Mouse (Mus musculus) brain, adult 2 months (tissue): ENCODE results near the gene Tor1aip1.

Experiments used
- DNase-seq: peaks from one replicate; pipeline ENCODE4 v3.0.0; 2011; ENCODE audit warnings: low read depth, low spot score

The Tor1aip1 gene

DNA sequence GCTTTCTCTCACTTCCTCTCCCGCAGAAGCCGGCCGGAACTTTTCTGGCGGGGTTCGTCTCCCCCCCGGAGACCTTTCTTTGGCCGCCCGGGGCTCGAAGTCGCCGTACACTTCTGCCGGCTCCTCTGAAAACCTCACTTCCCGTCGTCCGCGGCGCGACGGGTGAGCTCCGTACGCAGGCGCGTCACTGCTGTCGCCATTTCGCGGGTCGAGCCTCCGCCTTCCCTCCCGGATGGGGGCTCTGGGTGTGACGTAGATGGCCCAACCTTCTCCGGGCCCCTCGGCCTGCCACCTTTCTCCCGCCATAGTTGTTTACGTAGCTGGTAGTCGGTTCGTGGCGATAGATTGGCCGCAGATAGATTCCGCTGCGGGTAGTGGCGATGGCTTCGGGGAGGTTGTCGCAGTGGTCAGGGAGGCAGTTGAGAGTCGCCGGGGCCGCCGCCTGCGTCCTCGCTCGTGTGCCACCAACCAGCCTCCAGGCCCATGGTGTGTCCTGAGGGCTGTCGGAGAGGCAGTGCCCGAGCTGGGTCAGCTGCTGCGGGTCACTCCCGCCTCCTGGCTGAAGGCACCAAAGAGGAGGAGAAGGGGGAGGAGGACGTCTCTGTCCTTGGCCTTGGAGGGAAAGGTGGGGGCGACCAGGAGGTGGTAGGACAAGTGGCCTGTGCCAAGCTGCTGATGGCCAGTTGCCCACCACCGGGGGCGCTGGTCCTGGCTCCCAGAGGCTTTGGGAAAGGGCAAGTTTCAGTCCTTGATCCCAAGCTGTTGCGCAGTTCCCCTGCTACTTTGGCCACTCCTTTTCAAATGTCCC, at the start of gene Tor1aip1:
Gene Tor1aip1, minus strand, starts transcription at position 551 of the 808 bp plus-strand sequence.
- DNase-seq = peak; percentile 100

DNA sequence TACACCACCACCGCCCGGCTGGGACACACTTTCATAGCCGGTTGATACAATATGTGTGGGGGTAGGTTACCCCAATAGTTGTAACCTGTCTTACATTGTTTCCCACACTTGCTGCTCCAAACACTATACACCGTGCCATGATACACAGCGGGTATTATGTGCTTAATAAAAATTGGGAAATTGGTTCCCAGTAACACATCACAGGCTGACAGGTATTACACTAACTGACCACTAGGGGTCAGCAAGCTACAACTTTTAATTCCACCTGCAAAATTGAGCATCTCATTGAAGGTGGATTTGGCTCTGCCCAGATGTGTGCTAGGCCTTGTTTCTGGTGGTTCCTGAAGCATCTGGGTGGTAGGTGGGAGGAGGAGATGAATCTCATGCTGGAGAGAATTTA, 49.5 kb upstream of the Tor1aip1 start:
- peak; percentile 65 for DNase-seq

DNA sequence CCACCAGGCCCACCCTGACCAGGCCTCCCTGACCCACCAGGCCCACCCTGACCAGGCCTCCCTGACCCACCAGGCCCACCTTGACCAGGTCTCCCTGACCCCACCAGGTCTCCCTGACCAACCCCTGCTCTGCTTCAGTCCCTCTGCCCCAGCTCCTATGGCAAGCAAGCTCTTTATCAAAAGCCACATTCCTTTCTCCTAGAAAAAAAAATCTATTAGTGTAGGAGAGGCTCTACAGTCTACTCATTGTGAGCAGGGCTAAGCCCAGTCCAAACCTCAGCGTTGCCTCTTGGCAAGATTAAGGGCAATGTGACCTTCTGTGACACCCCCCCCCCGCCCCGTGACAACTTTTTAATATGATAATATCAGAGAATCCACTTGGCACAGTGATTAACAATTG, 48.3 kb upstream of the Tor1aip1 start:
- DNase-seq = no peak

DNA sequence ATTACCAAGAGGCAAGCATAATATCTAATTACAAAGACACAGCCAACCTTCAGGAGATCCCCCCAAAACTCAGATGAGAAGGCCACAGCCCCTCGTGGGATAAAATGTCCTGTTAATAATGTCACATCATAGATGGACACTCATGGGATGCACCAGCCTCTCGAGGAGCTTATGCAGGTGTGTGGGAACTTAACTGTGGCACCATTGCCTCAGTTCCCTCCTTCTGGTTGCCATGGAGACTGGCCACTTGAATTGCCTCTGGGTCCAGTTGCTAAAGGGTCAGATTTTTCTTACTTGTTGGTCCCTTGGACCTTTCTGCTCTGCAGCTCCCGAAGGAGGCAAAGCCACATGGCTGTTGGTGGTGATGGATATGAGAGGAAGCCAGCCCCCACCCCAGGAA, 41.4 kb upstream of the Tor1aip1 start:
- DNase-seq = no peak

DNA sequence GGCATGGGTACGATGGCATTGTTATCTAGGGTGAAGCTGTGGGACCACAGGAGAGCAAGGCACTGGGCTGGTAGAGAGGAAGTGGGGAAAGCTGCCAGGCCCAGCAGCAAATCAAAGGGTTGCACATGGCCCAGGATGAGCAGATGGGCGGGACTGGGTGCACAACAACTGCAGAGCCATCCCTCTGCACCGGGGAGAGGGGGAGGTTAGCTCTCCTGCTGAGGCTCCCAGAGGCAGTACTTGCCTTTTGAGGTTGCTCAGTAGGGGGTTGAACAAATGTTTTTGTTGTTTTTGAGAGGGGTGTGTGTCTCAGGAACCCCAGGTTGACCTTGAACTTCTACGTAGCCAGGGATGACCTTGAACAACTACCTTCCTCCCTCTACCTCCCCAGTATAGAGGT, 40.2 kb upstream of the Tor1aip1 start:
- no peak for DNase-seq

DNA sequence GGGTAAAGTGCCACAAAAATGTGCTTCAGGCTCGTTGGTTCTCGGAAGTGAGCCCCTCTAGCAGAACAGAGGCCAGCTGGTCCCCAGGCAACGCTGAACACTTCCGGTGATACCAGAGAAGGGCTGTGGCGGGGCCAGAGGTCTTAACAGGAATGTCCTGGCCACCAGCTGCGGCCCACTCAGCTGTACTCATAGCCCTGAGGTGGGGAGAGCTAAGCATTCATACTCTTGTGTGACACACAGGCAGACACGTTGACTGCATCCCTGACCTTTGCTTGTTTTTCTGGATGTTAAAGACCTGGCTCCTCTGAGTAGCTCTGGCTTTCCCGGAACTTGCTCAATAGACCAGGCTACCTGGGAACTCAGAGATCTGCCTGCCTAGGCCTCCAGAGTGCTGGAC, 38.3 kb upstream of the Tor1aip1 start:
- DNase-seq = no peak

DNA sequence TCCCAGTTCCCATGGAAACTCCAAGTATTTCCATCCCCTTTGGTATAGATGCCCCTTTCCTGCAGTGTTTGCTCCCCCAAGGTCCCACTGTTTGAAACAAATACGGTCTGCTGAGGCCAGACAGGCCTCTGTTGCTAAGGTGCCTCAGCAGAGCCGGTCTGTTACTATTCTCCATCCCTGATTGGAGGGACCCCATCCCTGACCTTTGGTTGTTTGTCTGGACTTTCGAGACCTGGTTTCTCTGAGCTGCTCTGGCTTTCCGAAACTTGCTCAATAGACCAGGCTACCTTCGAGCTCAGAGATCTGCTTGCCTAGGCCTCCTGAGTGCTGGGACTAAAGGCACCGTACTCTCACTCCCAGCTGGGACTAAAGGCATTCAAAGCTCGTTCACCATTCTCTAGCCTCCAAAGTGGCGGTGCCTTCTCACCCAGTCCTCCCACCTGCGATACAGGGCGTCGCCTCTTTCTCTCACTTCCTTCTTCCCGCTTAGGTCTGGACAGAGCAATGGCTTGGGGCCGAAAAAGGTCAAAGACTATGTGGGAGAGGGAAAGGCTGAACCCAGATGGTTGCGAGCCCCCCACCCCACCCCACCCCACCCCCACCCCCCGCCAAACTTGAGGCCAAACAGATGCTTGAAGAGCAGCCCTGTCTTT, 37.0 kb upstream of the Tor1aip1 start:
- no peak for DNase-seq

DNA sequence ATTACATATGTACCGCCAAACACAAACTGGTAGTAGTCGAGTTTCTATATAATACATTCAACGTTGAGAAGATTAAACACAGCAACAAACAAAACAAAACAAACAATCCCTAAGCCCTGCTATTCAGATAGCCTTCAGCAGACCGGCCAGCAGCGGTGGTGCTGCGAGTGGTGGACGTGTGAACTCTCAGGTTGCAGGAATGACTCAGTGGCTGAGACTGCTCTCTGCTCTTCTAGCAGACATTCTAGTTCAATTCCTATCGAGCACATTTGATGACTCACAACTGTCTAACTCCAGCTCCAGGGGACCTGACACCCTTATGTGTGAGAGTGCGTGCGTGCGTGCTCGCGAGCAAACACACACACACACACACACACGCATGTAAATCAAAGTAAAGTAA, 33.8 kb upstream of the Tor1aip1 start:
- DNase-seq = peak; percentile 37

DNA sequence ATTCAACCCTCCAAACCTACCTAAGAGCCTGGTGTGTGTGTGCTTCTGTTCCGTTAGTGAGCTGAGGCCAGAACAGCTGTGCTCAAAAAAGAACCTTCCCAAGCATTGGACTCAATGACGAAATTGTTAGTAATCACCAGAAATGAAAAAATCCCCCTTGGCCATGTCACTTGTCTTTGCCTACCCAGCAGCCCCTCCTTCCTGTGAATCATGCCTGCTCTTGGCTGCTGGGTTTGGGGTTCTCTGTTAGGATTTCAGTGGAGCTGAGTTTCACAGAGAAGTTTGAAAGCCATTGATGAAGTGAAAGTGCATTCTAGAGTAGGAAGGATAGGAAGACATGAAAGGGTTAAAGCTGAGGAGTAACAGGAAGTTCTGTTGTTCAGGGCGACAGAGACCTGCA, 29.9 kb upstream of the Tor1aip1 start:
- DNase-seq = peak; percentile 25

DNA sequence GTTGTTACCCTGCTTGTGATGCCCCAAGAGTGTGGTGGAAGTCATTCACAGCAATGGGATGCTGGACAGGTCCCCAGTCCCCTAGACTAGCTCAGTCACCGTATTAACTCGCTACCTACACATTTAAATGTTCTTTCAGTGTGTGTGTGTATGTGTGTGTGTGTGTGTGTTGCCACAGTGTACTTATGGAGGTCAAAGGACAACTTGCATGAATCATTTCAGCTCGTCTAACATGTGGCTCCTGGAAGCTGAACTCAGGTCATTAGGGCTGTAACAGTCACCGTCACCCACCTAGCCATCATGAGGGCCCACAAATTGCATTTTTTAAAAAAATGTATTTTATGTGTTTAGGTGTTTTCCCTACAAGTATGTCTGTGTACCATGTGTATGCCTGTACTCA, 25.9 kb upstream of the Tor1aip1 start:
- no peak for DNase-seq

DNA sequence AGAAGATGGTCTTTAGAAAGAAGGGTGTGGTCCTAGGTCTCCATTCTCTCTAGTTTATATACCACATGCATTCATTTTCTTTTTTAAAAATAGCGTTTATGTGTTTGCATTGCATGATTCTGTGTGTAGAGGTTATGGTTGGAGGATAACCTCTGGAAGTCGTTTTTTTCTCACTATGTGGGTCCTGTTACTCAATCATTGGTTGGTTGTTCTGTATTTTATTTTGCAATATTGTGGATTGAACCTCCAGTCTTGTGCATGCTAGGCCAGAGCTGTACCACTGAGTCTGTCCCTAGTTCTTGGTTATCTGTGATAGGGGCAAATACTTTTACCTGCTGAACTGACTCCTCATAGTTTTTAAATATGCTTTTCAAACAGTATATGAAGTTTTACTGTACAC, 21.9 kb upstream of the Tor1aip1 start:
- no peak for DNase-seq

DNA sequence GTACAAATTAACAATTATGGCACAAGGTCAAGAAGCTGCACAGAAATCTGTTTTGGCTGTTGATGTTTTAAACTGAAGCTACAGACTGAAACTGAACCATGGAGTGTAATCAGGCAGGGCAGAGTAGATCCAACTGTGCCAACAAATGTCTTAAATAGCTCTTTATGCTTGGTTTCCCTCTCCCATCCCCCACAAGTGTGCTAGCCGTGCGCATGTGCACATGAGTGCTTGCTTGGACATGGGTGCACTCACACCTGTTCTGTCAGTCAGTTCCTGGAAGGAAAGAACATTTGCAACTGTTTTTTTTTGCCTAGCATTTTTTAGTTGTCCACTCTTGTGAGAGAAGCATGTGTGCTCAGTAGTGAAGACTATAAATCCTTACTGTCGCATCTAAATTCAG, 10.4 kb upstream of the Tor1aip1 start:
- peak; percentile 86 for DNase-seq

DNA sequence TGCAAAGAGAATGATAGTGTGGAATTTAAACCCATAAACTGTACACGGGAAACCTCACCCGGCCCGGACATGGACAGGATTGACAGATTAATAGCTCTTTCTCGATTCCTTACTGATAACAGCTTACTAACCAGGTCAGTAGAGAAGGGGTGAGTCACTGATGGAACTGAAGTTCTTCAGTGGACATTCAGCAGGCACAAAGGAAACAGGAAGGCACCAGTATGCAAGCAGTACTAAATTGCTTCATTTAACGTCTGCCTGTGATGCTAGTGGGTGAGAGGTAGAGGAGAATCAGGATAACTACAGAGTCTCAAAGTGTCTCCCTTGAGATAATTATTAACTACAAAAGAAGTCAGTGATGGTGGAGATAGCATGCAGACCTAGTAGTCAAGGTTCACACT, 7.9 kb upstream of the Tor1aip1 start:
- DNase-seq = no peak

DNA sequence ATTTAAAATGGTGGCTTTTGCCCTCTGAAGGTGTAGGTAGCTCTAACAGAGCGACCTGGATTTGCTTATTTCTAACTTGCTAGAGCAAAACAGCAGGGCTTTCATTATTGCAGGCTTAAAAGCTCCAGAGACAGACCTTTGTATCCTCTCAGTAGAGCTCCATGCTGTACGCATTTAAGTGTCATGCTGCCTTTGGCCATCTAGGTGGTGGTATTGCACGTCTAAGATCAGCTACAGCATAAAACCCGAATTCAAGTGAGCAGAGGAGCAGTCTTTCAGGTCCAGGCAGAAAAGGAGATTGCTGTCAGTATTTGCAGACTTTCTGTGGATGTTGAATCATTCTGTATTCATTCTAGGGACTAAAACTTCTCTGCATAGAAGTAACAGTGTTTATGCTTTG, 6.7 kb upstream of the Tor1aip1 start:
- peak; percentile 88 for DNase-seq

DNA sequence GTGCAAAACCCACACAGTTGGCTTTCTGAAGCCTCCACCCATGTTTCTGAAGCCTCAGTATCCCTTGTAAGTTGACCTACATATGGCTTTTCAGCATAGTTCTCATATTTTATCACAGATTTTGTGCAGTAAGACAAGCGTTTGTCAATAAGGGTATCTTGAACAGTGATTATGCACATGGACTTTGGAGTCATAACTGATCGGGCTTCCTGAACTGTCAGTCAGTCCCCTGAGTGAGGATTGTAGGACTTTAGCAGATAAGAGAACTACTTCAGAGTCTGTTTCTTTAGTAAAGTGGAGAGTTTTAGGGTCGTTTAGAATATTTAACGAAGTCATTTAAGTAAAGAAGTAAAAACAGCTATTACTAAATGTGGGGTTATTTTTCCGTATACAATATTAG, 6.2 kb upstream of the Tor1aip1 start:
- DNase-seq = no peak

DNA sequence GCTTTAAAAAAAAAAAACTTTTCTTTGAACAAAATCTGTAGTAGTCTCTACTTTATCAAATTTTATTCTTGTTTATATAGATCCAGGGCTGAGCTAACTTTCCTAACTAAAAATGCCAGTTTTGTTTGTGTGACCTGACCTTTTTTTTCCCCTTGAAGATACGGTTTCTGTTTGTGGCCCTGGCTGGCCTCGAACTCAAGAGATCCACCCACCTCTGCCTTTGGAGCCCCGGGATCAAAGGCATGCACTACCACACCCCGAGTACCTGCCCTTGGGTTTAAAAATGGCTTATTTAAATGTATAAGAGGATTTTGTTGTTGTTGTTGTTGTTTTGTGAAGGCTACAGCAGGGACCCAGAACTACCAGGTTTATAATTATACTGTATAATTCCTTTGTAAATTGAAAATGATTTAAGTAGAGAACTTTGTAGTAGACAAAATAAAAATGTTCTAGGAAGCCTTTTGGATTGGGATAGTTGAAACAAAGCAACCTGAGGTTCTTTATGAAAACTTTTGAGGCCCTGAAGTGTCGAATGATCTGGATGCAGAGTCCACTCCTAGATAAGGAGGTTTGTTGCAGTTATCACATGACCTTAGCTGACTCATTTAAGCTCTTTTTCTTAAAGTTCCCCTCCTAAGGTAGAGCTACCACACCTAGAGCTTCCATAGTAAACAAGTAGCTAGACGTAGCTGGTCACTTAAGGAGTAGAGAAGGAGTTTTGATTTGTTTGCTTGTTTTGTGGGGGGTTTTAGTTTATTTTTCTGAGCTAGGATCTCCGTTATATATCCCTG, 5.4 kb upstream of the Tor1aip1 start:
- DNase-seq = no peak

DNA sequence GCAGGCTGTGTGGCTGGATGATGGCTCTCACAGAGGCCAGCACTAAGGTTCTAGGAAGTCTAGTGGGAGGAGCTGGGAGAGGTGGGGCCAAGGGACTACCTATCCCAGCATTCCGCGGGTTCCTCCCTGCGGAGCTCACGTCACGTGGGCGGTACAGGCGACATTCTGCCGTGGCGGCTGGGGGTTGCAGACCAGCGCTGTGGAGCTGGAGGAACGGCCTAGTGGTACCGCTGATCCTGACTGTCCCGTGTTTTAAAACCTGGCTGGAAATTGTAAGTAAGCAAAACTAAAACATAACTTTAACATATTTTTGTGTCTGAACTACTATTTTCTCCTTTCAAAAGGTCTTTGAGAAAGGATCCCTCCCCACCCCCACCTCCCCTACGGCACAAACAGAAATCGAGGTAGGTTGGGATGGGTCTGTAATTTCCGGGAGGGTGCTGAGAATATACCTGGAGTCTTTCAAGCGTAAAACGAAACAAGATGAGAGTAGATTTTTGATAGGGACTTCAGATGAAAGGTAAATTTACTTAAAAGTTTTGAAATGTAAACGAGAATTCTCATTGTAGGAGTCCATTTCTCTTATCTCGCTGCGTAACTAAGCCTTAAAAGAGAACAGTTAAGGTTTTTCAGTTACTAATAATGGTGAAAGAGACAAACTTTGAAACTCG, 4.6 kb upstream of the Tor1aip1 start:
- peak; percentile 98 for DNase-seq

DNA sequence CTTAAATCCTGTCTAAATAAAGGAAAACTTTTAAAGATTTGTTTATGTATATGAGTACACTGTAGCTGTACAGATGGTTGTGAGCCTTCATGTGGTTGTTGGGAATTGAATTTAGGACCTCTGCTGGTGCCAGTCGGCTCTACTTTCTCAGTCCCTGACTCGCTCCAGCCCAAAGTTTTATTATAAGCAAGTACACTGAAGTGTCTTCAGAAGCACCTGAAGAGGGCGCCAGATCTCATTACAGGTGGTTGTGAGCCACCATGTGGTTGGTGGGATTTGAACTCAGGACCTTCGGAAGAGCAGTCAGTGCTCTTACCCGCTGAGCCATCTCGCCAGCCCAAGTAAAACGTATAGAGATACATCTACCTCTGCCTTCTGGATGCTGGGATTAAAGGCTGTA, 3.7 kb upstream of the Tor1aip1 start:
- peak; percentile 30 for DNase-seq

DNA sequence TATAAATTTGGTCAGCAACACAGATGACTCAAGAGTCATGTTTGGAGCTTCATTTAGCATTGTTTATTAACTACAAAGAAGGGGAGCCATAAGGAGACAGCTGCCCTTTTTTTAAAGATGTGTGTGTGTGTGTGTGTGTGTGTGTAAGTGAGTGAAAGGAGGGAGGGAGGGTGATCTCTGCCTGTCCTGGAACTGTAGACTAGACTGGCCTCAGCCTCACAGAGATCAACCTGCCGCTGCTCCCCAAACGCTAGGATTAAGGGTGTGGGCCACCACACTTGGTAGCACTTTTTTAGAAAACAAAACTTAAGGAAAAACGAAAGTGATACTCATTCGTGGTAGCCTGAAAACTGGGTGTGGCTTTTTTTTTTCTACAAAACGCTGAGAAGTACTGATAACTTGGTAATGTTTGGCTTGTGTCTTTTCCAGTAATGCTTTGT, 884 bp upstream of the Tor1aip1 start:
- peak; percentile 17 for DNase-seq

DNA sequence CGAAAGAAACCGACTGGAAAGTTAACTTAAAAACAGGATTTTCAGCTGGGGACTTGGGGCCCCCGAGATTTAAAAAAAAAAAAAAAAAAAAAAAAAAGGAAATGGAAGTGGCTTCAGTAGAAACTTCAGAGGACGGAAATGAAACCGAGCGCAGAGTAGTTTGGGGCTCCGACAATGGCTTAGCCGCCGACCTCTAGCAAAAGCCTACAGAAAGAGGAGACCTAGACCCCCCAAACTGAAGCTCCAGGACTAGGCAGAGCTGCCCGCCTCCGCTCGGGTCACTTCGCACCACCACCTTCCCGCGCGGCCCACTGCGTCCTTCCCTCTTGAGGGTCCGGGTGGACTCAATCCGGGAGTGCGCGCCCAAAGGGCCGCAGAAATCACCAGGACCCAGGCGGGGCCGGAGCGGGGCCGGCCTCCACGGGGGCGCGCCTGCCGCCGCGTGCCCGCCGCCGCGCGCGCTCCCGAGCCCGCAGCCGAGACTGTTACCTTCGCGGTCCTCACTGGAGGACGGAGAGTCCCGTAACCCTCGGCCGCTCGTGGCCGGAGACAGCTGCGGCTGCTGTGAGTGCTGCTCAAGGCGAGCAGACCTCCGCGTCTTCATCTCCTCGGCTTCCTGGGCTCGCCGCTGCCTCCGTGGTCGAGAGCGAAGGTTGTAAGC, 881 bp downstream of the Tor1aip1 start, which contains the start of gene Tor1aip2:
Gene Tor1aip2, plus strand, starts transcription at position 135 of the 661 bp plus-strand sequence.
- DNase-seq = peak; percentile 87

DNA sequence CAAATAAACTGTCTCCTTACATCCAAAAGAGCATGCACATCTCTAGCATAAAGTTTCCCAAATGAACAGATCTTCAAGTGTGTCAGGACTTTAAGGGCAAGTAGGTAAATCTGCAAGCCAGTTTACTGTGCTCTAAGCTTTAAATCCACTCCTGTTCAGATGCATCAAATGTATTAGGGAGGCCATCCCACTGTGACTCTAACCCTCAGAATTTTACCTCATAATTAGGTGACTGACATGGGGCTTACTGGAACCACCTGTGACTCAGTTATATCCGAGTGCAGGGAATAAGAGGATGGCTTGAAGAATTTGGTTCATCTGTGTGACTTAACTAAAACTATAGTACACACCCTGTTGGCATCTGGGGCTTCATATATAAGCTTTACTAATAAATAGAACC, 1.6 kb downstream of the Tor1aip1 start:
- no peak for DNase-seq
